Mouse (Mus musculus) brain, embryonic 14.5 days (tissue): Measurements from ENCODE around the gene Pank1. TPM values are rescaled to one million over a fixed set of nuclear protein-coding genes. Genes with fewer than 3 reads are reported as not detected.

Experiments
- DNase-seq: peaks from one replicate; pipeline ENCODE4 v3.0.0-alpha.2; 2011; ENCODE audit warnings: low read depth
- CTCF ChIP-seq: fragments of 200-500 bp; IDR thresholded peaks from 2 replicates; pipeline ENCODE4 v1.5.1; 2012; ENCODE audit warnings: inconsistent platforms, mild to moderate bottlenecking, moderate library complexity, borderline replicate concordance; ENCODE audit not compliant: insufficient read depth, insufficient read length; ENCODE audit errors: extremely low read depth
- POLR2A ChIP-seq: fragments of 200-500 bp; IDR thresholded peaks from 2 replicates; pipeline ENCODE4 v1.6.1; 2012; ENCODE audit warnings: mild to moderate bottlenecking, inconsistent platforms, borderline replicate concordance; ENCODE audit not compliant: poor library complexity, insufficient read depth, insufficient read length, severe bottlenecking; ENCODE audit errors: extremely low read depth
- polyA plus RNA-seq: library from polyadenylated mRNA; depleted of rRNA; stranded (reverse); fragments of >200 nt; gene quantifications from 2 replicates; pipeline ENCODE4 v1.2.3, GENCODE M21; 2012; rRNA removed

Gene Pank1
- polyA plus RNA-seq, 1 experiment, result 6.6 TPM

DNA sequence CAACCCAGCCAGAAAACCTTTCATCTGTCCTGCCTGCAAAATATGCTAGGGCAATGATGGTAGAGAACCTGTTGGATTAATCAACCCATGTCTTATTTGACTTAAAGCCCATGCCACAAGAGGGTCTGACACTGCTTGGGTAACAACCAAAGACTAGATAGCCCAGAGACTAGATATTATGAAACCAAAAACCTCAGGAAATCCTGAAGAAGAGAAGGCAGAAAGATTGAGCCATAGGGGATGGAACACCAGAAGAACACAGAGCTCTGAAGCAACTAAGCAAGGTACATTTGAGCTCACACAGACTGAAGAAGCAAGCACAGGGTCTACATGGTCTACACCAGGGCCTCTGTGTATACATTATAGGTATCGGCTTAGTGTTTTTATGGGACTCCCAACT is 100.3 kb downstream of the Pank1 start:
- no peak for DNase-seq
- TF ChIP-seq POLR2A, result no peak

DNA sequence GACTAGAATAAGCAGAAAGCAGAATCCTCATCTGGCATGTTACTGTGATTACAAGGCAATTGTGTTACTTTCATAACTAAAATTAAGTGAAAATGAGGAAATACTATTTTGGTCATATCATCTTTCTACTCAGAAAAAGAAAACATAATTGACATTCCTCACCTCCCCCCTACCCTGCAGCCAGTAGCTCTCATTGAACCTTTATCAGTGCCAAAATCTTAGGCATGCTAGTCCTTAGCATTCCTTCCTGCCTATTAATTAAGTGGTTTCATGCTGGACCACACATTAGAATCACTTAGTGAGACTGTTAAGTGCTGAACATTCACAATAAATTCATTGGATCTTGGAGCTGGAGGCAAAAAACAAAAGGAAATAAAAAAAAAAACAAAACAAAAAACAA is 101.2 kb downstream of the Pank1 start:
- TF ChIP-seq CTCF (no peak), POLR2A (no peak)
- no peak for DNase-seq

DNA sequence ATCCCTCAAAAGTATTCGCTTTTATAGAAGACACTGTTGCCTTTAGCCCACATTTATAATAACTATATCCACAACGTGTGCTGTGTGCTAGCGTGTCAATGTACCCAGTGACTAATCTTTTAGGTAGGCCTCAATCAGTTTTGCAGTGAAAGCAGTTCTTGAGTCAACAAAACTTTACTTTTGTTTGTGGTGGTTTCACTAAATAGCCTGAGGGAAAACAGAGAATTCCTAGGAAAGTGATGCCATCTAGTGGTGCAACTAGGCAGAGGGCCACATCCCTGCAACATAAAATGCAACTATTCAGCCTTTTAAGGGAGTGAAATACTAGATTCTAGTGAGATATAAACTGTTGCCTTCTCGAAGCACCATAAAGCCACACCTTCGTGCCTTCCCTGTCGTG is 106.5 kb downstream of the Pank1 start:
- no peak for TF ChIP-seq POLR2A
- peak; percentile 70; the same call in 1 of the 2 replicates for TF ChIP-seq CTCF
- peak; percentile 73 for DNase-seq

DNA sequence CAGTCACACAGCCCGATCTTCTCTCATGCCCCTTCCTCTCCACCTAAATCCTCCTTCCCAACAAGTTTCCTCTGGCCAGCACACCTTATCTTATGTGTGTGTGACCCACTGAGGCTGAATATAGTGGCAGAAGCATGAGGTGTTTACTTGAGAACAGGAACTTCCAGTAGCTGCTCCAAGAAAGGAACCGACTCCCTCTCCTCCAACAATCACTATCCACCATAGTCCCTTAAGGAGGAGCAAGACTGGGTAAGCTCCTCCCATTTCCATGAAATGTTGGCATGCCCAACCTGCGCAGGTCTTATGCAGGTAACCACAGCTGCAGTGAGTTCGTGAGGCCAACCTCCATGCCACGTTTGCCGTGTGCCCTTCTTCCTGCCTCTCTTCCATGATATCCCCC is 108.5 kb downstream of the Pank1 start:
- TF ChIP-seq POLR2A, result no peak
- TF ChIP-seq CTCF, result no peak
- no peak for DNase-seq

DNA sequence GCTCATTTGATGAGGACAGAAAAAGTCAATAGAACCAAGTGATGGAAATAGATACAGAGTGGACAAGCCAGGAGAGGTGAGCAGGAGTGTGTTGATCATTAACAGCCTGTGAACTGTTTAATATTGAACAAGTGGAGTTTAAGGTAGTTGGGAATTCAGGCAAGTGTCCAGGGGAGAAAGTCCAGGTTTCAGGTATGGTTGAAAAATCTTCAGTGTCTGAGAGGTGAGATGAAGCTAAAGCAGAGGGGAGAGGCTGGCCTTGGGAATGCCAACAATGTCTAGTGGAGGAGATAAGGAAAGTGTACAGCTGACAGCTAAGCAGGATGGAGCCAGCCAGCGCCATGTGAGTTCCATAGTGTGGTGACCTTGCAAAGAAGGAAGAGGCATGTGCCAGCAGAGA is 120.5 kb downstream of the Pank1 start:
- no peak for TF ChIP-seq CTCF
- no peak for TF ChIP-seq POLR2A
- no peak for DNase-seq

Other genes with a start within 250 kb of the Pank1 start
- gene Ifit1bl2, start 238.7 kb downstream of the Pank1 start, polyA plus RNA-seq, result 0.09 and 0.19 TPM in 2 replicates
- gene Ifit1, start 238.6 kb downstream of the Pank1 start, polyA plus RNA-seq, result 0.08 and 0.21 TPM in 2 replicates
- 2.2 and 2.8 TPM in 2 replicates for gene Slc16a12, start 132.2 kb downstream of the Pank1 start, polyA plus RNA-seq
- 8.6 and 9.0 TPM in 2 replicates for gene Kif20b, start 42.9 kb upstream of the Pank1 start, polyA plus RNA-seq